Mouse (Mus musculus): ENCODE data around the gene Wdr20. TPM values are rescaled to one million over a fixed set of nuclear protein-coding genes. Genes with fewer than 3 reads are reported as not detected.
A peak's percentile ranks its signal among the peaks of the same experiment; 100 is the strongest.

Gene Wdr20
- polyA plus RNA-seq, 1 experiment from 2014 or later: 30.5 TPM

- H3K9ac ChIP-seq: peak overlapping the region; percentile 96
- 18% methylated on average over 9 of the region's 9 CpGs for WGBS
- H3K36me3 ChIP-seq: peaks cover 10% of the 10 kb centered on the region
- H3K9me3 ChIP-seq: no peaks in the 10 kb centered on the region
- H3K4me1 ChIP-seq: peaks cover 13% of the 10 kb centered on the region
- H3K4me3 ChIP-seq: peak overlapping the region; percentile 96
- no peak for ATAC-seq (ENCODE audit: low FRiP score, low read depth)
- H3K27ac ChIP-seq: no peak overlapping the region
- peak overlapping the region; percentile 81 for H3K4me2 ChIP-seq (replicated peaks)
- no peaks in the 10 kb centered on the region for H3K27me3 ChIP-seq (replicated peaks)
These were observed 113.1 kb downstream of the Wdr20 start for GRCm38 (mm10) chr12:110850929-110851256.

- whole genome bisulfite sequencing: 87% methylated on average over 12 of the region's 12 CpGs
- Histone ChIP-seq H3K27me3 (replicated peaks) (no peaks in the 10 kb centered on the region), H3K36me3 (peaks cover 12% of the 10 kb centered on the region), H3K9ac (no peak overlapping the region), H3K9me3 (no peaks in the 10 kb centered on the region), H3K4me2 (replicated peaks) (peak overlapping the region; percentile 81), H3K4me1 (peaks cover 10% of the 10 kb centered on the region), H3K4me3 (no peak overlapping the region), H3K27ac (no peak overlapping the region)
- ATAC-seq (ENCODE audit: low FRiP score, low read depth): no peak
These were observed 113.7 kb downstream of the Wdr20 start for GRCm38 (mm10) chr12:110851414-110851813.

- H3K4me3 ChIP-seq: no peak overlapping the region
- peaks cover 12% of the 10 kb centered on the region for H3K36me3 ChIP-seq
- 96% methylated on average over 1 of the region's 1 CpGs for WGBS
- no peaks in the 10 kb centered on the region for H3K27me3 ChIP-seq (replicated peaks)
- no peak overlapping the region for H3K4me2 ChIP-seq (replicated peaks)
- H3K27ac ChIP-seq: no peak overlapping the region
- no peaks in the 10 kb centered on the region for H3K9me3 ChIP-seq
- H3K9ac ChIP-seq: no peak overlapping the region
- H3K4me1 ChIP-seq: peaks cover 10% of the 10 kb centered on the region
- ATAC-seq (ENCODE audit: low FRiP score, low read depth): no peak
These were observed 114.2 kb downstream of the Wdr20 start for GRCm38 (mm10) chr12:110851923-110852322.

Other genes starting within 250 kb of the Wdr20 start
- 86.6 and 87.9 TPM in 2 replicates for gene Dync1h1, start 136.5 kb upstream of the Wdr20 start, polyA plus RNA-seq (2016; fragmentation: Nextera tagmentation; extraction: Ambion mirVana)
- gene 1700001K19Rik, start 55.3 kb upstream of the Wdr20 start, polyA plus RNA-seq (2016; fragmentation: Nextera tagmentation; extraction: Ambion mirVana): not detected in 2 replicates
- 1,156 and 1,160 TPM in 2 replicates for gene Hsp90aa1, start 35.2 kb upstream of the Wdr20 start, polyA plus RNA-seq (2016; fragmentation: Nextera tagmentation; extraction: Ambion mirVana)
- 9.7 and 10.2 TPM in 2 replicates for gene Mok, start 103.0 kb downstream of the Wdr20 start, polyA plus RNA-seq (2016; fragmentation: Nextera tagmentation; extraction: Ambion mirVana)
- gene Zfp839, start 112.3 kb downstream of the Wdr20 start, polyA plus RNA-seq (2016; fragmentation: Nextera tagmentation; extraction: Ambion mirVana): 5.7 and 5.9 TPM in 2 replicates
- gene Cinp, start 151.2 kb downstream of the Wdr20 start, polyA plus RNA-seq (2016; fragmentation: Nextera tagmentation; extraction: Ambion mirVana): 65.3 and 68.3 TPM in 2 replicates
- 7.2 and 7.6 TPM in 2 replicates for gene Tecpr2, start 151.3 kb downstream of the Wdr20 start, polyA plus RNA-seq (2016; fragmentation: Nextera tagmentation; extraction: Ambion mirVana)
- gene Ankrd9, start 241.1 kb downstream of the Wdr20 start, polyA plus RNA-seq (2016; fragmentation: Nextera tagmentation; extraction: Ambion mirVana): 9.5 and 10.5 TPM in 2 replicates